8 mouse cellular contexts compared by ENCODE assay signal in the genomic region with DNA sequence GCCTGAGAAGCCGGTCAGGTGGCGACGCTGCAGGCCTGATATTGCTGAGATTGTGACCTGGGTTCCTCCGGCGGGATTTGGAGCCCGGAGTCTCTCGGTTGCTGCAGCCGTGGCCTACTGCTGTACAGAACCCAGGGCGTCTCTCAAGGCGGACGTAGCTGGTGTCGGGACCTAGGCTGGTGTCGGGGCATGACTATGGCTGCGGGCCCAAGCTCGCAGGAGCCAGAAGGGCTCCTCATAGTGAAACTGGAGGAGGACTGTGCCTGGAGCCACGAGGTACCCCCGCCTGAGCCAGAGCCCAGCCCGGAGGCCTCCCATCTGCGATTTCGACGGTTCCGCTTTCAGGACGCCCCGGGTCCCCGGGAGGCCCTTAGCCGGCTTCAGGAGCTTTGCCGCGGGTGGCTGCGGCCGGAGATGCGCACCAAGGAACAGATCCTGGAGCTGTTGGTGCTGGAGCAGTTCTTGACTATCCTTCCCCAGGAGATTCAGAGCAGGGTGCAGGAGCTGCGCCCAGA. TPM values are rescaled to one million over a fixed set of nuclear protein-coding genes. Genes with fewer than 3 reads are reported as not detected.
A peak's percentile ranks its signal among the peaks of the same experiment; 100 is the strongest.
DNase-seq lines count a peak whose midpoint lies in the region; ATAC-seq and TF ChIP-seq lines count a peak whose summit lies in the region.

No protein-coding gene starts in this region.

- 0 out of 2 replicates have a peak, but pooled peaks have one; percentile 9 for TF ChIP-seq CTCF in olfactory bulb, adult 2 months (IDR thresholded peaks at IDR 0.05; ENCODE audit: insufficient read depth, low read depth, low read length)

- peaks cover 7% of the 10 kb centered on the region for H3K4me1 ChIP-seq in brown adipose tissue, adult 24 weeks (ENCODE audit: control insufficient read depth, insufficient read depth, insufficient read length, low read length)
- peaks cover 26% of the 10 kb centered on the region for H3K4me1 ChIP-seq in liver, embryonic 12.5 days
- peaks cover 9% of the 10 kb centered on the region; the same call in 1 of the 2 replicates for H3K4me1 ChIP-seq in olfactory bulb, adult 2 months (ENCODE audit: control insufficient read depth, insufficient read depth, low read length)

- H3K36me3 ChIP-seq in liver, embryonic 12.5 days, result peaks cover 34% of the 10 kb centered on the region

- peak overlapping the region; percentile 89 for H3K4me2 ChIP-seq in liver, embryonic 12.5 days

- TF ChIP-seq POLR2A in olfactory bulb, adult 2 months (IDR thresholded peaks at IDR 0.05; ENCODE audit: insufficient read depth, low read depth, low read length), result peak; percentile 43; the same call in 1 of the 2 replicates

- H3K27ac ChIP-seq in brown adipose tissue, adult 24 weeks (replicated peaks; ENCODE audit: low read depth, low read length), result peak overlapping the region; percentile 54
- H3K27ac ChIP-seq in liver, embryonic 12.5 days, result peak overlapping the region; percentile 79
- peak overlapping the region; percentile 52 for H3K27ac ChIP-seq in olfactory bulb, adult 2 months (ENCODE audit: insufficient read depth, low read depth, low read length)

- ATAC-seq in granulocyte monocyte progenitor cell, adult 5-6 weeks (replicated peaks; ENCODE audit: poor library complexity, severe bottlenecking), result peak; percentile 52
- ATAC-seq in liver, embryonic 12.5 days, result peak; percentile 62

- H3K9me3 ChIP-seq in liver, embryonic 12.5 days (replicated peaks), result peaks cover 11% of the 10 kb centered on the region; the same call in 1 of the 2 replicates

- H3K27me3 ChIP-seq in liver, embryonic 12.5 days (replicated peaks), result peaks cover 5% of the 10 kb centered on the region; the same call in 1 of the 2 replicates

- H3K4me3 ChIP-seq in brown adipose tissue, adult 24 weeks (ENCODE audit: insufficient read depth, low read depth, low read length), result peak overlapping the region; percentile 75
- peak overlapping the region; percentile 85 for H3K4me3 ChIP-seq in liver, embryonic 12.5 days
- peak overlapping the region; percentile 90 for H3K4me3 ChIP-seq in olfactory bulb, adult 2 months (ENCODE audit: insufficient read depth, low read depth, low read length)

- H3K9ac ChIP-seq in liver, embryonic 12.5 days, result peak overlapping the region; percentile 92

- DNase-seq in layer of hippocampus, postnatal 25 days (ENCODE audit: extremely low spot score in 1 of 2, low spot score in 1 of 2), result peak; percentile 11 to 18
- DNase-seq in layer of hippocampus, adult 11-12 months (ENCODE audit: low spot score), result no peak
- DNase-seq in embryo, embryonic 11 days, result no peak
- no peak for DNase-seq in layer of hippocampus, postnatal 14 days (ENCODE audit: low spot score in 2 of 2)

- WGBS in liver, embryonic 12.5 days (ENCODE audit: insufficient replicate concordance), result under 1% methylated on average over 32 of the region's 32 CpGs
- WGBS in olfactory bulb, adult 2 months, result under 1% methylated on average over 32 of the region's 32 CpGs

RNA-seq across cellular contexts. Expression of a gene that starts 0.3 kb away (rescaled TPM):
- 10 to 100 TPM; 17.5 to 20.7 TPM for total RNA-seq in layer of hippocampus, postnatal 25 days (2021)
- 6.6 and 6.8 TPM in 2 replicates for polyA plus RNA-seq in brown adipose tissue, adult 24 weeks (2012; ENCODE audit: insufficient read depth, insufficient read length, missing spikeins)
- 26.5 and 43.4 TPM in 2 replicates for total RNA-seq in granulocyte monocyte progenitor cell, adult 5-6 weeks (2014; fragmentation: Nextera tagmentation)
- 44.7 and 56.1 TPM in 2 replicates for total RNA-seq in granulocyte monocyte progenitor cell, adult 5-6 weeks (2017)
- 23.3 and 24.7 TPM in 2 replicates for polyA plus RNA-seq in liver, embryonic 12.5 days (2016; fragmentation: Nextera tagmentation; extraction: Ambion mirVana)
- polyA plus RNA-seq in olfactory bulb, adult 2 months (2012; ENCODE audit: insufficient read depth, insufficient read length, low replicate concordance, missing spikeins), result not detected in 2 replicates
- total RNA-seq in layer of hippocampus, postnatal 14 days (2021), result 10 to 100 TPM; 18.1 TPM

RNA-seq across cellular contexts. Expression of a gene that starts 26.3 kb away (rescaled TPM):
- not detected for total RNA-seq in layer of hippocampus, postnatal 25 days (2021)
- not detected in 2 replicates for polyA plus RNA-seq in brown adipose tissue, adult 24 weeks (2012; ENCODE audit: insufficient read depth, insufficient read length, missing spikeins)
- 41.7 and 43.9 TPM in 2 replicates for total RNA-seq in granulocyte monocyte progenitor cell, adult 5-6 weeks (2014; fragmentation: Nextera tagmentation)
- total RNA-seq in granulocyte monocyte progenitor cell, adult 5-6 weeks (2017), result 61.1 and 63.4 TPM in 2 replicates
- polyA plus RNA-seq in liver, embryonic 12.5 days (2016; fragmentation: Nextera tagmentation; extraction: Ambion mirVana), result 0.11 TPM in 1 of 2 replicates, not detected in the other
- polyA plus RNA-seq in olfactory bulb, adult 2 months (2012; ENCODE audit: insufficient read depth, insufficient read length, low replicate concordance, missing spikeins), result not detected in 2 replicates
- not detected for total RNA-seq in layer of hippocampus, postnatal 14 days (2021)

Comparison
In these comparisons a context has a peak if more than half of its experiments do, and no peak if none do; other contexts are left out.
1. DNase-seq: peak in layer of hippocampus, postnatal 25 days (2 of 2); none in layer of hippocampus, adult 11-12 months (single experiment), embryo, embryonic 11 days (single experiment) and layer of hippocampus, postnatal 14 days (0 of 2).
2. RNA of a gene that starts 26.3 kb away (total RNA-seq): 41.7 to 63.4 TPM in granulocyte monocyte progenitor cell, adult 5-6 weeks; not detected in layer of hippocampus, postnatal 25 days and not detected in layer of hippocampus, postnatal 14 days; every median in the first group is over 10 times any median in the second.
3. Peak in every context shown above with its lines, with median percentiles within 50 percentile points of each other: H3K27ac ChIP-seq and H3K4me3 ChIP-seq.